Mouse (Mus musculus): ENCODE measurements around the gene Clic4. TPM values are rescaled to one million over a fixed set of nuclear protein-coding genes. Genes with fewer than 3 reads are reported as not detected.

Clic4 gene
- polyA plus RNA-seq, 1 experiment from 2014 or later, result 147 TPM

GRCm38 (mm10) chr4:135297146-135297545 lies 24.5 kb upstream of the Clic4 start:
- no peak overlapping the region for H3K9ac ChIP-seq (ENCODE audit: low read depth, low read length)
- no peaks in the 10 kb centered on the region for H3K27me3 ChIP-seq (ENCODE audit: insufficient read depth, low read length)
- no peak for DNase-seq (ENCODE audit: low spot score)
- H3K9me3 ChIP-seq (replicated peaks; ENCODE audit: low read length), result no peaks in the 10 kb centered on the region
- no peak for TF ChIP-seq CTCF (IDR thresholded peaks at IDR 0.05; ENCODE audit: low read depth)
- H3K36me3 ChIP-seq (ENCODE audit: insufficient read depth, low read length), result no peaks in the 10 kb centered on the region
- H3K4me1 ChIP-seq (replicated peaks; ENCODE audit: insufficient read depth, low read length), result peaks cover 14% of the 10 kb centered on the region
- H3K27ac ChIP-seq, result no peak overlapping the region
- ATAC-seq (replicated peaks; ENCODE audit: low FRiP score, low read depth), result no peak
- no peak overlapping the region for H3K4me2 ChIP-seq (ENCODE audit: low read length)
- H3K4me3 ChIP-seq (replicated peaks; ENCODE audit: low read depth, low read length), result no peak overlapping the region
- 90% methylated on average over 7 of the region's 7 CpGs for WGBS

- no peak for DNase-seq (ENCODE audit: low spot score)
- ATAC-seq (replicated peaks; ENCODE audit: low FRiP score, low read depth), result no peak
- H3K4me1 ChIP-seq (replicated peaks; ENCODE audit: insufficient read depth, low read length), result peaks cover 16% of the 10 kb centered on the region
Measured at GRCm38 (mm10) chr4:135296565-135296964, 24.0 kb upstream of the Clic4 start.

GRCm38 (mm10) chr4:135293813-135294212 lies 21.2 kb upstream of the Clic4 start:
- no peak for ATAC-seq (replicated peaks; ENCODE audit: low FRiP score, low read depth)
- no peaks in the 10 kb centered on the region for H3K27me3 ChIP-seq (ENCODE audit: insufficient read depth, low read length)
- TF ChIP-seq CTCF (IDR thresholded peaks at IDR 0.05; ENCODE audit: low read depth), result no peak
- peaks cover 13% of the 10 kb centered on the region for H3K4me1 ChIP-seq (replicated peaks; ENCODE audit: insufficient read depth, low read length)
- H3K9me3 ChIP-seq (replicated peaks; ENCODE audit: low read length), result no peaks in the 10 kb centered on the region
- no peak overlapping the region for H3K9ac ChIP-seq (ENCODE audit: low read depth, low read length)
- H3K36me3 ChIP-seq (ENCODE audit: insufficient read depth, low read length), result no peaks in the 10 kb centered on the region
- H3K4me2 ChIP-seq (ENCODE audit: low read length), result no peak overlapping the region
- 77% methylated on average over 3 of the region's 3 CpGs for WGBS
- H3K27ac ChIP-seq, result no peak overlapping the region
- H3K4me3 ChIP-seq (replicated peaks; ENCODE audit: low read depth, low read length), result no peak overlapping the region
- DNase-seq (ENCODE audit: low spot score), result no peak

More at GRCm38 (mm10) chr4:135296565-135296964, 24.0 kb upstream of the Clic4 start:
- H3K27ac ChIP-seq, result no peak overlapping the region
- no peaks in the 10 kb centered on the region for H3K27me3 ChIP-seq (ENCODE audit: insufficient read depth, low read length)
- no peak overlapping the region for H3K4me3 ChIP-seq (replicated peaks; ENCODE audit: low read depth, low read length)
- TF ChIP-seq CTCF (IDR thresholded peaks at IDR 0.05; ENCODE audit: low read depth), result no peak
- H3K4me2 ChIP-seq (ENCODE audit: low read length), result no peak overlapping the region
- no peak overlapping the region for H3K9ac ChIP-seq (ENCODE audit: low read depth, low read length)
- no peaks in the 10 kb centered on the region for H3K36me3 ChIP-seq (ENCODE audit: insufficient read depth, low read length)
- H3K9me3 ChIP-seq (replicated peaks; ENCODE audit: low read length), result no peaks in the 10 kb centered on the region

GRCm38 (mm10) chr4:135292477-135293089 lies 20.0 kb upstream of the Clic4 start:
- 5% methylated on average over 12 of the region's 12 CpGs for WGBS
- Histone ChIP-seq H3K4me1 (replicated peaks; ENCODE audit: insufficient read depth, low read length) (peaks cover 8% of the 10 kb centered on the region), H3K4me3 (replicated peaks; ENCODE audit: low read depth, low read length) (no peak overlapping the region), H3K4me2 (ENCODE audit: low read length) (peak overlapping the region; percentile 10; the same call in 1 of the 2 replicates), H3K9ac (ENCODE audit: low read depth, low read length) (no peak overlapping the region), H3K36me3 (ENCODE audit: insufficient read depth, low read length) (no peaks in the 10 kb centered on the region), H3K27me3 (ENCODE audit: insufficient read depth, low read length) (no peaks in the 10 kb centered on the region), H3K27ac (peak overlapping the region; percentile 48), H3K9me3 (replicated peaks; ENCODE audit: low read length) (no peaks in the 10 kb centered on the region)
- ATAC-seq (replicated peaks; ENCODE audit: low FRiP score, low read depth) (peak; percentile 81), DNase-seq (ENCODE audit: low spot score) (peak; percentile 94)
- TF ChIP-seq CTCF (IDR thresholded peaks at IDR 0.05; ENCODE audit: low read depth), result 0 out of 2 replicates have a peak, but pooled peaks have one; percentile 13

- H3K4me1 ChIP-seq (replicated peaks; ENCODE audit: insufficient read depth, low read length), result peaks cover 15% of the 10 kb centered on the region
- 47% methylated on average over 6 of the region's 6 CpGs for WGBS
- no peak for TF ChIP-seq CTCF (IDR thresholded peaks at IDR 0.05; ENCODE audit: low read depth)
- H3K27me3 ChIP-seq (ENCODE audit: insufficient read depth, low read length), result no peaks in the 10 kb centered on the region
- ATAC-seq (replicated peaks; ENCODE audit: low FRiP score, low read depth), result no peak
- H3K9me3 ChIP-seq (replicated peaks; ENCODE audit: low read length), result no peaks in the 10 kb centered on the region
- DNase-seq (ENCODE audit: low spot score), result no peak
- H3K4me3 ChIP-seq (replicated peaks; ENCODE audit: low read depth, low read length), result no peak overlapping the region
- H3K27ac ChIP-seq, result peak overlapping the region; percentile 48; the same call in 1 of the 2 replicates
- no peak overlapping the region for H3K9ac ChIP-seq (ENCODE audit: low read depth, low read length)
- no peaks in the 10 kb centered on the region for H3K36me3 ChIP-seq (ENCODE audit: insufficient read depth, low read length)
- H3K4me2 ChIP-seq (ENCODE audit: low read length), result no peak overlapping the region
Measured at GRCm38 (mm10) chr4:135291841-135292240, 19.2 kb upstream of the Clic4 start.

- Histone ChIP-seq H3K36me3 (ENCODE audit: insufficient read depth, low read length) (no peaks in the 10 kb centered on the region), H3K9me3 (replicated peaks; ENCODE audit: low read length) (no peaks in the 10 kb centered on the region), H3K4me2 (ENCODE audit: low read length) (no peak overlapping the region), H3K9ac (ENCODE audit: low read depth, low read length) (no peak overlapping the region), H3K4me3 (replicated peaks; ENCODE audit: low read depth, low read length) (no peak overlapping the region), H3K27ac (no peak overlapping the region), H3K27me3 (ENCODE audit: insufficient read depth, low read length) (no peaks in the 10 kb centered on the region), H3K4me1 (replicated peaks; ENCODE audit: insufficient read depth, low read length) (peaks cover 21% of the 10 kb centered on the region)
- no peak for DNase-seq (ENCODE audit: low spot score)
- no peak for ATAC-seq (replicated peaks; ENCODE audit: low FRiP score, low read depth)
- TF ChIP-seq CTCF (IDR thresholded peaks at IDR 0.05; ENCODE audit: low read depth), result no peak
- 90% methylated on average over 8 of the region's 8 CpGs for WGBS
Measured at GRCm38 (mm10) chr4:135291199-135291598, 18.6 kb upstream of the Clic4 start.

GRCm38 (mm10) chr4:135287975-135288374 lies 15.4 kb upstream of the Clic4 start:
- 76% methylated on average over 3 of the region's 3 CpGs for WGBS
- no peak overlapping the region for H3K4me2 ChIP-seq (ENCODE audit: low read length)
- no peaks in the 10 kb centered on the region for H3K36me3 ChIP-seq (ENCODE audit: insufficient read depth, low read length)
- no peaks in the 10 kb centered on the region for H3K27me3 ChIP-seq (ENCODE audit: insufficient read depth, low read length)
- H3K9me3 ChIP-seq (replicated peaks; ENCODE audit: low read length), result no peaks in the 10 kb centered on the region
- H3K4me1 ChIP-seq (replicated peaks; ENCODE audit: insufficient read depth, low read length), result peaks cover 28% of the 10 kb centered on the region
- no peak overlapping the region for H3K27ac ChIP-seq
- no peak overlapping the region for H3K9ac ChIP-seq (ENCODE audit: low read depth, low read length)
- no peak for TF ChIP-seq CTCF (IDR thresholded peaks at IDR 0.05; ENCODE audit: low read depth)
- ATAC-seq (replicated peaks; ENCODE audit: low FRiP score, low read depth), result no peak
- DNase-seq (ENCODE audit: low spot score), result no peak
- no peak overlapping the region for H3K4me3 ChIP-seq (replicated peaks; ENCODE audit: low read depth, low read length)

All from kidney, postnatal 0 days (tissue).